Mouse (Mus musculus): ENCODE data around the gene Olfr5. TPM values are rescaled to one million over a fixed set of nuclear protein-coding genes. Genes with fewer than 3 reads are reported as not detected.

The Olfr5 gene
- polyA plus RNA-seq, 1 experiment from 2014 or later = not detected

DNA sequence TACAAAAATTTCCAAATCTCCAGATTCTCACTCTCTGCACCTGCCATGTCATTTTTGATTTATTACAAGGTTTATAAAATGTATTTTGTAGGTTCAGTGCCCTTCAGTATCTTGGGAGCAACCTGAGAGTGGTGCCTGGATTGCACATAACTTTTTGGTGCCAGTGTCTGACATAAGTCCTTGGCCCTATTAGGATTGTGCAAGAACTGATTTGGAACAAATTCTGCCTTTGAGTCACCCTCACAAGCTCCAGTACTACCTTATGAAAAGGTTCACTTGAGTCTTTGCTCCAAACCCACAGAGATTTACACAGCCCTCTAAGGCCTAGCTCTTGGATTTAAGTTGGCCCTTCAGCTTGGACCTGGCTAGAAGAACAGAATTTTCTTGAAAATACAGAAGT is 19.8 kb downstream of the Olfr5 start, which contains the start of gene Olfr1346:
Gene Olfr1346 (plus strand): TSS at position 151 of the 400 bp plus-strand sequence.
- no peak for ATAC-seq (ENCODE audit: insufficient number of reproducible peaks, insufficient read depth, low FRiP score, low read depth)
- peaks cover 10% of the 10 kb centered on the region; the same call in 1 of the 2 replicates for H3K9me3 ChIP-seq (ENCODE audit: control insufficient read depth, low read length)

DNA sequence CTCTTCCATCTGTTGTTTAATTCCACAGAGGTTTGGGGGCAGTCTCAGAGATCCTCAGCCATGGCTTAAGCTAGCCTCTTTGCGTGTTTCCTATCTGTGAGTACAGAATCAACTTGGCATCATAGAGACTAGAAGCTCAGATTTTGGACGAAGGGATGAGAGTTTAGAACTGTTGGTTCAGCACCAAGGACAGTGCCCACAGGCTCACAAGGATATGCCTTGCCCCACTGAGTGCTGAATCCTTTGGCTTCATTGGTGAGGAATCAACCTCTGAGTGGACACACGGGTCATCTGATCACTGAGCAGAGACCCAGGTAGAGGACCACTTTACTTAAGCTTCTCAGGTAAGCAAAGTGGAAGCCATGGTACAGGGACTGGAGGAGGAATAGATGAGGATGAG is 30.3 kb downstream of the Olfr5 start:
- H3K27ac ChIP-seq (replicated peaks in 1 of 2; ENCODE audit: control insufficient read depth in 1 of 2, insufficient read depth in 1 of 2, low read depth in 2 of 2, low read length in 2 of 2) = no peak overlapping the region
- no peaks in the 10 kb centered on the region for H3K27me3 ChIP-seq (ENCODE audit: control insufficient read depth, insufficient read depth, low read length)
- no peak for ATAC-seq (ENCODE audit: insufficient number of reproducible peaks, insufficient read depth, low FRiP score, low read depth)
- 30% methylated on average over 3 of the region's 3 CpGs for WGBS
- no peak overlapping the region for H3K4me3 ChIP-seq (ENCODE audit: control insufficient read depth in 1 of 2, insufficient read depth in 1 of 2, low read depth in 1 of 2, low read length in 2 of 2)
- peaks cover 18% of the 10 kb centered on the region; the same call in 1 of the 2 replicates for H3K9me3 ChIP-seq (ENCODE audit: control insufficient read depth, low read length)
- H3K36me3 ChIP-seq (ENCODE audit: control insufficient read depth, insufficient read depth, low read length) = no peaks in the 10 kb centered on the region
- H3K4me2 ChIP-seq (ENCODE audit: low read length) = no peak overlapping the region
- H3K9ac ChIP-seq (ENCODE audit: low read length) = no peak overlapping the region
- H3K4me1 ChIP-seq (ENCODE audit: control insufficient read depth in 2 of 2, insufficient read depth in 2 of 2, low read length in 2 of 2) = no peaks in the 10 kb centered on the region

More for the DNA sequence above, 19.8 kb downstream of the Olfr5 start, which contains the start of gene Olfr1346:
- H3K4me1 ChIP-seq (ENCODE audit: control insufficient read depth in 2 of 2, insufficient read depth in 2 of 2, low read length in 2 of 2) = no peaks in the 10 kb centered on the region
- no peaks in the 10 kb centered on the region for H3K36me3 ChIP-seq (ENCODE audit: control insufficient read depth, insufficient read depth, low read length)
- no peak within 1 kb of the TSS for H3K27ac ChIP-seq (replicated peaks in 1 of 2; ENCODE audit: control insufficient read depth in 1 of 2, insufficient read depth in 1 of 2, low read depth in 2 of 2, low read length in 2 of 2)
- H3K9ac ChIP-seq (ENCODE audit: low read length) = no peak within 1 kb of the TSS
- no peak within 1 kb of the TSS for H3K4me2 ChIP-seq (ENCODE audit: low read length)
- H3K4me3 ChIP-seq (ENCODE audit: control insufficient read depth in 1 of 2, insufficient read depth in 1 of 2, low read depth in 1 of 2, low read length in 2 of 2) = no peak within 1 kb of the TSS
- H3K27me3 ChIP-seq (ENCODE audit: control insufficient read depth, insufficient read depth, low read length) = no peaks in the 10 kb centered on the region

DNA sequence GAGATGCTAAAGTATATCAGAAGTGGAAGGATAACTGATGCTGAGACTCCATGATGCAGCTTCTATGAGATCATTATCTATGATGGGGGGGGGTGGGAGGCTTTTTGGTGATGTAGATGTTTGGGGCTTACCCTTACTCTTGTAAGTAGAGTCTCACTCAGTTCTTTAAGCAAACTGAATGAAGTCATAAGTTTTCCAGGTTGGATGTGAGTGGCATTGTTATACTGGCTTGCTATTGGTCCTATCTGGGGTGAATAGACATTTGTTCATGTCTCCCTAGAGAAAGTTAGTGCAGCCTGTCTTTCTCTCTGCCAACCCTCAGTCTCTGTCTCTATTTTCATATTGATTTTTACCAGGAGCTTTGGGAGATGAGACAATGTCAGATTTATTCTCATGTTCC is 30.9 kb downstream of the Olfr5 start, which contains the start of gene Olfr1336:
Gene Olfr1336 (plus strand): TSS at position 301 of the 400 bp plus-strand sequence.
- Histone ChIP-seq H3K9me3 (ENCODE audit: control insufficient read depth, low read length) (peaks cover 16% of the 10 kb centered on the region; the same call in 1 of the 2 replicates), H3K27me3 (ENCODE audit: control insufficient read depth, insufficient read depth, low read length) (no peaks in the 10 kb centered on the region), H3K27ac (replicated peaks in 1 of 2; ENCODE audit: control insufficient read depth in 1 of 2, insufficient read depth in 1 of 2, low read depth in 2 of 2, low read length in 2 of 2) (no peak within 1 kb of the TSS), H3K9ac (ENCODE audit: low read length) (no peak within 1 kb of the TSS), H3K4me2 (ENCODE audit: low read length) (no peak within 1 kb of the TSS), H3K4me1 (ENCODE audit: control insufficient read depth in 2 of 2, insufficient read depth in 2 of 2, low read length in 2 of 2) (no peaks in the 10 kb centered on the region), H3K36me3 (ENCODE audit: control insufficient read depth, insufficient read depth, low read length) (no peaks in the 10 kb centered on the region), H3K4me3 (ENCODE audit: control insufficient read depth in 1 of 2, insufficient read depth in 1 of 2, low read depth in 1 of 2, low read length in 2 of 2) (no peak within 1 kb of the TSS)
- no peak for ATAC-seq (ENCODE audit: insufficient number of reproducible peaks, insufficient read depth, low FRiP score, low read depth)

DNA sequence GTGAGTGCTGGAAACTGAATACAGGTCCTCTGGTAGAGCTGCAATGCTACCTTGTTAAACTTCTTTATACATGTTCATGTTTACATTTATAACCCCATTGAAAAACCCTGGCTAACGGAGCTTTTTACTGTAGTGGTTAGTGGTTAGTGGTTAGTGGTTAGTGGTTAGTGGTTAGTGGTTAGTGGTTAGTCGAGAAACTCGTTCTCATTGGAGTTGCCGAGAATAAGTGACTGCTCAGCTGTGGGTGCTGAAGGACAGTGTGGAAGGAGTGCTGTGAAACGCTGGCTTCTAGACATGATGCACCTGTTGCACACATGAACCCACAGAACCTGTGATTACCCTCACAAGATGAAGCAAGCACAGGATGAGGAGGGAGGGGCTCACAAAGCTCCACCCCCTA is 39.0 kb downstream of the Olfr5 start:
- no peak overlapping the region for H3K4me3 ChIP-seq (ENCODE audit: control insufficient read depth in 1 of 2, insufficient read depth in 1 of 2, low read depth in 1 of 2, low read length in 2 of 2)
- H3K4me2 ChIP-seq (ENCODE audit: low read length) = no peak overlapping the region
- no peaks in the 10 kb centered on the region for H3K4me1 ChIP-seq (ENCODE audit: control insufficient read depth in 2 of 2, insufficient read depth in 2 of 2, low read length in 2 of 2)
- no peak overlapping the region for H3K9ac ChIP-seq (ENCODE audit: low read length)
- H3K27ac ChIP-seq (replicated peaks in 1 of 2; ENCODE audit: control insufficient read depth in 1 of 2, insufficient read depth in 1 of 2, low read depth in 2 of 2, low read length in 2 of 2) = no peak overlapping the region
- ATAC-seq (ENCODE audit: insufficient number of reproducible peaks, insufficient read depth, low FRiP score, low read depth) = no peak
- no peaks in the 10 kb centered on the region for H3K27me3 ChIP-seq (ENCODE audit: control insufficient read depth, insufficient read depth, low read length)
- WGBS = 65% methylated on average over 5 of the region's 5 CpGs
- H3K36me3 ChIP-seq (ENCODE audit: control insufficient read depth, insufficient read depth, low read length) = no peaks in the 10 kb centered on the region
- H3K9me3 ChIP-seq (ENCODE audit: control insufficient read depth, low read length) = peaks cover 9% of the 10 kb centered on the region; the same call in 1 of the 2 replicates

DNA sequence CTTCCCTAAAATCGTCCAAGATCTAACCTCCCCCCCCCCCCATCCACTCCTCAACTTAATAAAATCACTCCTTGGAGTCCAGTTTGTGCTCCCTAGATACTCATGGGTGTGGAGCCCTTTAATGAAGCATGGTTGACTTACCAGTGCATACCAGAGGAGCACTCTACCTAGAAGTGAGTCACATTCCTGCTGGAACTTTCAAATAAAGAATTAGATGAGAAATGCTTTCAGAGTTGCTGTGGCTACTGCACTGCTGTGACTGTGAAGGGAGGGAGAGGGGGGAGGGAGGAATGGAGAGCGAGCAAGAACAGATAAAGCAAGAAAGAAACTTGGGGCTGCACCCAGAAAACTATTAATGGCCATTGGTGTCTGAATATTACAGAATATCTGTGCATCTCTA is 45.6 kb downstream of the Olfr5 start:
- Histone ChIP-seq H3K9me3 (ENCODE audit: control insufficient read depth, low read length) (no peaks in the 10 kb centered on the region), H3K27ac (replicated peaks in 1 of 2; ENCODE audit: control insufficient read depth in 1 of 2, insufficient read depth in 1 of 2, low read depth in 2 of 2, low read length in 2 of 2) (no peak overlapping the region), H3K4me3 (ENCODE audit: control insufficient read depth in 1 of 2, insufficient read depth in 1 of 2, low read depth in 1 of 2, low read length in 2 of 2) (no peak overlapping the region), H3K36me3 (ENCODE audit: control insufficient read depth, insufficient read depth, low read length) (no peaks in the 10 kb centered on the region), H3K4me1 (ENCODE audit: control insufficient read depth in 2 of 2, insufficient read depth in 2 of 2, low read length in 2 of 2) (no peaks in the 10 kb centered on the region), H3K4me2 (ENCODE audit: low read length) (no peak overlapping the region), H3K9ac (ENCODE audit: low read length) (no peak overlapping the region), H3K27me3 (ENCODE audit: control insufficient read depth, insufficient read depth, low read length) (no peaks in the 10 kb centered on the region)
- WGBS = 62% methylated on average over 2 of the region's 2 CpGs
- no peak for ATAC-seq (ENCODE audit: insufficient number of reproducible peaks, insufficient read depth, low FRiP score, low read depth)

DNA sequence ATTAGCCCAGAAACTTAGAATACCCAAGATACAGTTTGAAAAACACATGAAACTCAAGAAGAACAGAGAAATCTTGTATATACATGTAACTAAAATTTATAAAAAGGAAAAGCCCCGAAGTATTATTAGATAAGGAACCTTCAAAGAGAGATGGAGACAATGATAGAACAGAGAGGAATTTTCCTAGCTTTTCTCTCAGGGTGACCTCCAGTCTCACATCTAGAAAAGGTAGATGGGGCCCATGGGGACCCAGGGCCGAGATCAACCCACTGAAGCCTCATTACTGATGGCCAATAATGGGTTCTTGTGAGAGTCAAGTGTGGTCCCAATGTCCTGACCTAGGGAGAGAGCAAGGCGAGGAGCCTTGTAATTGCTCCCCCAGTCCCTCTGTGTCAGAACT is 48.4 kb downstream of the Olfr5 start, which contains the start of gene Olfr1344:
Gene Olfr1344 (plus strand): TSS at position 301 of the 400 bp plus-strand sequence.
- H3K4me2 ChIP-seq (ENCODE audit: low read length) = no peak within 1 kb of the TSS
- WGBS = 68% methylated on average over 3 of the region's 3 CpGs
- no peaks in the 10 kb centered on the region for H3K9me3 ChIP-seq (ENCODE audit: control insufficient read depth, low read length)
- H3K4me1 ChIP-seq (ENCODE audit: control insufficient read depth in 2 of 2, insufficient read depth in 2 of 2, low read length in 2 of 2) = no peaks in the 10 kb centered on the region
- no peak within 1 kb of the TSS for H3K4me3 ChIP-seq (ENCODE audit: control insufficient read depth in 1 of 2, insufficient read depth in 1 of 2, low read depth in 1 of 2, low read length in 2 of 2)
- ATAC-seq (ENCODE audit: insufficient number of reproducible peaks, insufficient read depth, low FRiP score, low read depth) = no peak
- H3K36me3 ChIP-seq (ENCODE audit: control insufficient read depth, insufficient read depth, low read length) = no peaks in the 10 kb centered on the region
- no peak within 1 kb of the TSS for H3K9ac ChIP-seq (ENCODE audit: low read length)
- no peak within 1 kb of the TSS for H3K27ac ChIP-seq (replicated peaks in 1 of 2; ENCODE audit: control insufficient read depth in 1 of 2, insufficient read depth in 1 of 2, low read depth in 2 of 2, low read length in 2 of 2)
- no peaks in the 10 kb centered on the region for H3K27me3 ChIP-seq (ENCODE audit: control insufficient read depth, insufficient read depth, low read length)

DNA sequence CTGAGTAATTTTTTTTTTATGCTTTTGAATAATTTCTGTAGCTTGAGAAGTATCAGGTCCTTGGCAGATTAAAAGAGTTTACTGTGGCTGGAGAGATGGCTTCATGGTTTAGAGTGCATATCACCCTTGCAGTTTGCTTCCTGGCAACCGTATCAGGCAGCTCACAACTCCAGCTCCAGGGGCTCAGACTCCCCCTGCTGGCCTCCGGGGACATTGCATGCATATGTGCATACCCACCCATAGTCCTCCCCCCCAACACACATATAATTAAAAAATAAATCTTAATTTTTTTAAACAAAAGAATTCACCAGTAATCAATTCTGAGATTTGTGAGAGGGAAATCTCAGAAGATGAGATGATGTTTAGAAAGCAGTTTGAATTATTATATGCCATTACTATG is 56.4 kb downstream of the Olfr5 start:
- Histone ChIP-seq H3K4me2 (ENCODE audit: low read length) (no peak overlapping the region), H3K27me3 (ENCODE audit: control insufficient read depth, insufficient read depth, low read length) (no peaks in the 10 kb centered on the region), H3K9me3 (ENCODE audit: control insufficient read depth, low read length) (peaks cover 10% of the 10 kb centered on the region; the same call in 1 of the 2 replicates), H3K4me3 (ENCODE audit: control insufficient read depth in 1 of 2, insufficient read depth in 1 of 2, low read depth in 1 of 2, low read length in 2 of 2) (no peak overlapping the region), H3K4me1 (ENCODE audit: control insufficient read depth in 2 of 2, insufficient read depth in 2 of 2, low read length in 2 of 2) (no peaks in the 10 kb centered on the region), H3K9ac (ENCODE audit: low read length) (no peak overlapping the region), H3K36me3 (ENCODE audit: control insufficient read depth, insufficient read depth, low read length) (no peaks in the 10 kb centered on the region), H3K27ac (replicated peaks in 1 of 2; ENCODE audit: control insufficient read depth in 1 of 2, insufficient read depth in 1 of 2, low read depth in 2 of 2, low read length in 2 of 2) (no peak overlapping the region)
- WGBS = 30% methylated on average over 2 of the region's 2 CpGs
- ATAC-seq (ENCODE audit: insufficient number of reproducible peaks, insufficient read depth, low FRiP score, low read depth) = no peak

DNA sequence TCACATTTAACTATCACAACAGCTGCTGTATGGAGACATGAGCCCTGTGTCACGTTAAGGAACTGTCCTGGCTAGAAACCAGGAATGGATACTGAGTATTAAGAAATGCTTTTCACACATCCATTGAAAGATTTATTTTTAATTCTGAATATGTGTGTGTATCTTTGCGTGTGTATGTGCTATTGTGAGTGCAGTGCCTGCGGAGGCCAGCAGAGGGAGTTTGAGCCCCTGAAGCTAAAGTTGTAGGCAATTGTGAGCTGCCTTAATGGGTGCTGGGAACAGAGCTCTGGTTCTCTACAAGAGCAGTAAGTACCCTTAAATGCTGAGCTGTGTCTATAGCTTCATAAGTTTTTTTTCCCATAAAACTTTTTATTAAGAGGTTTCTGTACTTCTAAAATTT is 57.4 kb downstream of the Olfr5 start:
- no peak for ATAC-seq (ENCODE audit: insufficient number of reproducible peaks, insufficient read depth, low FRiP score, low read depth)
- H3K36me3 ChIP-seq (ENCODE audit: control insufficient read depth, insufficient read depth, low read length) = no peaks in the 10 kb centered on the region

More for the DNA sequence above, 57.4 kb downstream of the Olfr5 start:
- no peaks in the 10 kb centered on the region for H3K27me3 ChIP-seq (ENCODE audit: control insufficient read depth, insufficient read depth, low read length)
- H3K4me2 ChIP-seq (ENCODE audit: low read length) = no peak overlapping the region
- H3K9ac ChIP-seq (ENCODE audit: low read length) = no peak overlapping the region
- H3K27ac ChIP-seq (replicated peaks in 1 of 2; ENCODE audit: control insufficient read depth in 1 of 2, insufficient read depth in 1 of 2, low read depth in 2 of 2, low read length in 2 of 2) = no peak overlapping the region
- 85% methylated on average over 3 of the region's 3 CpGs for WGBS
- H3K9me3 ChIP-seq (ENCODE audit: control insufficient read depth, low read length) = peaks cover 10% of the 10 kb centered on the region; the same call in 1 of the 2 replicates
- no peaks in the 10 kb centered on the region for H3K4me1 ChIP-seq (ENCODE audit: control insufficient read depth in 2 of 2, insufficient read depth in 2 of 2, low read length in 2 of 2)
- no peak overlapping the region for H3K4me3 ChIP-seq (ENCODE audit: control insufficient read depth in 1 of 2, insufficient read depth in 1 of 2, low read depth in 1 of 2, low read length in 2 of 2)

All from heart, embryonic 14.5 days (tissue).